In genomic region chr10:127801612-127802011, GRCm38 (mm10) we compare ENCODE assay signal across 35 mouse cellular contexts. TPM values are rescaled to one million over a fixed set of nuclear protein-coding genes. Genes with fewer than 3 reads are reported as not detected.
DNase-seq lines count a peak whose midpoint lies in the region; ATAC-seq and TF ChIP-seq lines count a peak whose summit lies in the region.
"Had no signal": no experiment of that assay in that cellular context is flagged by ENCODE, and none has a peak within 500 bp of the region (broad histone marks: within the 10 kb centered on the region; RNA-seq: fewer than 3 reads in every experiment).

No protein-coding gene starts in this region.

- H3K27ac ChIP-seq in heart, embryonic 10.5 days: no peak overlapping the region
- H3K27ac ChIP-seq in kidney, adult 2 months (ENCODE audit: insufficient read depth, low read depth, low read length): peak overlapping the region; percentile 91
- no peak overlapping the region for H3K27ac ChIP-seq in stomach, postnatal 0 days (replicated peaks)
- H3K27ac ChIP-seq: embryonic facial prominence, embryonic 10.5 days; embryonic facial prominence, embryonic 13.5 days; forebrain, embryonic 10.5 days; forebrain, embryonic 13.5 days; heart, embryonic 13.5 days; hindbrain, embryonic 14.5 days had no signal

- no peak for TF ChIP-seq POLR2A in kidney, adult 2 months (IDR thresholded peaks at IDR 0.05; ENCODE audit: low read depth, low read length)

- TF ChIP-seq EP300 in stomach, postnatal 0 days (optimal IDR thresholded peaks at IDR 0.05): no peak

- H3K36me3 ChIP-seq in heart, embryonic 10.5 days: no peaks in the 10 kb centered on the region
- H3K36me3 ChIP-seq in kidney, adult 2 months (ENCODE audit: control insufficient read depth, insufficient read depth, low read length): no peaks in the 10 kb centered on the region
- no peaks in the 10 kb centered on the region for H3K36me3 ChIP-seq in stomach, postnatal 0 days (ENCODE audit: control insufficient read depth, insufficient read depth, low read length)
- H3K36me3 ChIP-seq: embryonic facial prominence, embryonic 10.5 days; embryonic facial prominence, embryonic 13.5 days; forebrain, embryonic 10.5 days; heart, embryonic 13.5 days had no signal

- WGBS in heart, embryonic 10.5 days: 83% methylated on average over 2 of the region's 2 CpGs
- 40% methylated on average over 2 of the region's 2 CpGs for WGBS in kidney, adult 2 months
- 71% methylated on average over 2 of the region's 2 CpGs for WGBS in stomach, postnatal 0 days

- peak; percentile 62 for DNase-seq in heart, adult 11 months
- no peak for DNase-seq in heart, embryonic 10.5 days (ENCODE audit: low spot score)
- peak; percentile 47 for DNase-seq in kidney, adult 2 months
- DNase-seq in kidney, postnatal 4 days: no peak
- peak; percentile 33 to 42 for DNase-seq in kidney, postnatal 36 days
- no peak for DNase-seq in kidney, postnatal 14 days
- no peak for DNase-seq in stomach, postnatal 0 days (ENCODE audit: low spot score)
- no peak for DNase-seq in layer of hippocampus, adult 18-20 months (ENCODE audit: low spot score in 2 of 2)
- DNase-seq: adrenal gland, adult 8-10 months; adrenal gland, postnatal 25 days; cerebellum, adult 11-12 months; cerebellum, adult 8-10 months; cerebellum, postnatal 10 days; cerebellum, postnatal 36 days; embryo, embryonic 11 days; gastrocnemius, postnatal 14 days; heart, adult 18-20 months; heart, postnatal 14 days; heart, postnatal 4 days had no signal

- H3K4me2 ChIP-seq in stomach, postnatal 0 days (replicated peaks; ENCODE audit: low read depth): no peak overlapping the region
- H3K4me2 ChIP-seq: embryonic facial prominence, embryonic 13.5 days; forebrain, embryonic 13.5 days; heart, embryonic 13.5 days; hindbrain, embryonic 14.5 days had no signal

- no peak overlapping the region for H3K9ac ChIP-seq in stomach, postnatal 0 days (ENCODE audit: low read length)
- H3K9ac ChIP-seq: embryonic facial prominence, embryonic 13.5 days; forebrain, embryonic 13.5 days; heart, embryonic 13.5 days; hindbrain, embryonic 14.5 days had no signal

- ATAC-seq in stomach, postnatal 0 days (ENCODE audit: low FRiP score, low TSS enrichment): 0 out of 2 replicates have a peak, but pooled peaks have one; percentile 24
- ATAC-seq: activated CD4-positive, CD25-positive, alpha-beta regulatory T cell, adult 4 months; forebrain, embryonic 13.5 days; forebrain, embryonic 16.5 days had no signal

- no peak for TF ChIP-seq CTCF in kidney, adult 2 months (conservative IDR thresholded peaks at IDR 0.05; ENCODE audit: insufficient read depth, insufficient read length, low read depth, low read length)
- no peak for TF ChIP-seq CTCF in stomach, postnatal 0 days (IDR thresholded peaks at IDR 0.05; ENCODE audit: low read depth)

- no peak overlapping the region for H3K4me3 ChIP-seq in heart, embryonic 10.5 days
- H3K4me3 ChIP-seq in kidney, adult 2 months (ENCODE audit: insufficient read depth, low read depth, low read length): peak overlapping the region; percentile 56
- no peak overlapping the region for H3K4me3 ChIP-seq in stomach, postnatal 0 days (ENCODE audit: low read depth, low read length)
- H3K4me3 ChIP-seq: embryonic facial prominence, embryonic 10.5 days; embryonic facial prominence, embryonic 13.5 days; erythroblast, embryonic 14.5 days; forebrain, embryonic 10.5 days; forebrain, embryonic 13.5 days; heart, embryonic 13.5 days had no signal

- H3K4me1 ChIP-seq in heart, embryonic 10.5 days: no peaks in the 10 kb centered on the region
- H3K4me1 ChIP-seq in kidney, adult 2 months (ENCODE audit: control insufficient read depth, insufficient read depth, low read length): peaks cover 8% of the 10 kb centered on the region; the same call in 1 of the 2 replicates
- H3K4me1 ChIP-seq in stomach, postnatal 0 days (replicated peaks; ENCODE audit: control insufficient read depth, insufficient read depth): no peaks in the 10 kb centered on the region
- H3K4me1 ChIP-seq: embryonic facial prominence, embryonic 10.5 days; embryonic facial prominence, embryonic 13.5 days; forebrain, embryonic 10.5 days; forebrain, embryonic 13.5 days; heart, embryonic 13.5 days had no signal

- H3K9me3 ChIP-seq in heart, embryonic 10.5 days: no peaks in the 10 kb centered on the region
- no peaks in the 10 kb centered on the region for H3K9me3 ChIP-seq in stomach, postnatal 0 days (ENCODE audit: control insufficient read depth, low read length)
- H3K9me3 ChIP-seq: embryonic facial prominence, embryonic 10.5 days; embryonic facial prominence, embryonic 13.5 days; forebrain, embryonic 10.5 days; heart, embryonic 13.5 days had no signal

- no peaks in the 10 kb centered on the region for H3K27me3 ChIP-seq in heart, embryonic 10.5 days (ENCODE audit: insufficient read depth, poor library complexity, severe bottlenecking)
- H3K27me3 ChIP-seq in kidney, adult 2 months (replicated peaks; ENCODE audit: control insufficient read depth, insufficient read depth, low read length): no peaks in the 10 kb centered on the region
- H3K27me3 ChIP-seq in stomach, postnatal 0 days (ENCODE audit: control insufficient read depth, insufficient read depth, low read length): no peaks in the 10 kb centered on the region
- H3K27me3 ChIP-seq: embryonic facial prominence, embryonic 13.5 days; forebrain, embryonic 13.5 days; heart, embryonic 13.5 days had no signal

RNA-seq across cellular contexts. Expression of gene Rdh16, which starts 0.7 kb away (rescaled TPM):
- polyA plus RNA-seq in heart, embryonic 10.5 days (2016; fragmentation: Nextera tagmentation; extraction: Ambion mirVana): not detected in 2 replicates
- polyA plus RNA-seq in kidney, adult 2 months (2012; rRNA removed): 61.2 and 67.5 TPM in 2 replicates
- polyA plus RNA-seq in stomach, postnatal 0 days (2015; fragmentation: Nextera tagmentation; extraction: Ambion mirVana): 1.0 and 1.5 TPM in 2 replicates
- total RNA-seq in layer of hippocampus, adult 18-20 months (2021): under 1 TPM in 1 of 2 experiments, not detected in 1; 0.35 TPM
- total RNA-seq: gastrocnemius, postnatal 14 days; heart, postnatal 14 days; heart, postnatal 4 days had no signal
- polyA plus RNA-seq: activated CD4-positive, CD25-positive, alpha-beta regulatory T cell, adult 4 months; brain, embryonic 14.5 days; embryonic facial prominence, embryonic 10.5 days; embryonic facial prominence, embryonic 13.5 days; erythroblast, embryonic 14.5 days; forebrain, embryonic 10.5 days; forebrain, embryonic 13.5 days; forebrain, embryonic 16.5 days; heart, embryonic 13.5 days; heart, embryonic 16.5 days; hindbrain, embryonic 11.5 days; hindbrain, embryonic 14.5 days had no signal

RNA-seq across cellular contexts. Expression of gene Rdh9, which starts 25.4 kb away (rescaled TPM):
- 0.06 and 0.19 TPM in 2 replicates for polyA plus RNA-seq in heart, embryonic 10.5 days (2016; fragmentation: Nextera tagmentation; extraction: Ambion mirVana)
- polyA plus RNA-seq in kidney, adult 2 months (2012; rRNA removed): 0.10 and 0.13 TPM in 2 replicates
- polyA plus RNA-seq in stomach, postnatal 0 days (2015; fragmentation: Nextera tagmentation; extraction: Ambion mirVana): not detected in 2 replicates
- under 1 TPM; 0.35 to 0.43 TPM for total RNA-seq in layer of hippocampus, adult 18-20 months (2021)
- total RNA-seq: adrenal gland, postnatal 25 days; gastrocnemius, adult 18-20 months; heart, adult 18-20 months; heart, postnatal 14 days had no signal
- polyA plus RNA-seq: embryonic facial prominence, embryonic 10.5 days; erythroblast, embryonic 14.5 days; hindbrain, embryonic 11.5 days had no signal

RNA-seq across cellular contexts. Expression of gene Rdh16f1, which starts 42.0 kb away (rescaled TPM):
- not detected in 2 replicates for polyA plus RNA-seq in heart, embryonic 10.5 days (2016; fragmentation: Nextera tagmentation; extraction: Ambion mirVana)
- 2.1 and 2.3 TPM in 2 replicates for polyA plus RNA-seq in kidney, adult 2 months (2012; rRNA removed)
- polyA plus RNA-seq in stomach, postnatal 0 days (2015; fragmentation: Nextera tagmentation; extraction: Ambion mirVana): 0.67 and 0.69 TPM in 2 replicates
- not detected for total RNA-seq in layer of hippocampus, adult 18-20 months (2021)
- total RNA-seq: ES-E14 had no signal
- polyA plus RNA-seq: cortical plate, adult 2 months; embryonic facial prominence, embryonic 13.5 days; erythroblast, embryonic 14.5 days; forebrain, embryonic 10.5 days; forebrain, embryonic 13.5 days; forebrain, embryonic 16.5 days; heart, embryonic 13.5 days; heart, embryonic 16.5 days; hindbrain, embryonic 11.5 days; hindbrain, embryonic 14.5 days had no signal

RNA-seq across cellular contexts. Expression of gene Rdh1, which starts 42.1 kb away (rescaled TPM):
- 0.06 and 0.13 TPM in 2 replicates for polyA plus RNA-seq in heart, embryonic 10.5 days (2016; fragmentation: Nextera tagmentation; extraction: Ambion mirVana)
- 1.1 and 1.3 TPM in 2 replicates for polyA plus RNA-seq in kidney, adult 2 months (2012; rRNA removed)
- 0.19 and 0.23 TPM in 2 replicates for polyA plus RNA-seq in stomach, postnatal 0 days (2015; fragmentation: Nextera tagmentation; extraction: Ambion mirVana)
- under 1 TPM in 1 of 2 experiments, not detected in 1; 0.15 TPM for total RNA-seq in layer of hippocampus, adult 18-20 months (2021)
- total RNA-seq: gastrocnemius, adult 18-20 months had no signal
- polyA plus RNA-seq: erythroblast, embryonic 14.5 days; forebrain, embryonic 10.5 days; forebrain, embryonic 13.5 days; forebrain, embryonic 16.5 days; heart, embryonic 13.5 days; heart, embryonic 16.5 days; hindbrain, embryonic 14.5 days had no signal

RNA-seq across cellular contexts. Expression of gene Rdh19, which starts 48.1 kb away (rescaled TPM):
- polyA plus RNA-seq in heart, embryonic 10.5 days (2016; fragmentation: Nextera tagmentation; extraction: Ambion mirVana): not detected in 2 replicates
- 1.6 and 2.0 TPM in 2 replicates for polyA plus RNA-seq in kidney, adult 2 months (2012; rRNA removed)
- polyA plus RNA-seq in stomach, postnatal 0 days (2015; fragmentation: Nextera tagmentation; extraction: Ambion mirVana): not detected in 2 replicates
- total RNA-seq in layer of hippocampus, adult 18-20 months (2021): not detected
- total RNA-seq: adrenal gland, postnatal 25 days; ES-E14; gastrocnemius, adult 18-20 months; gastrocnemius, postnatal 14 days; gastrocnemius, postnatal 4 days; heart, adult 18-20 months; heart, postnatal 14 days; heart, postnatal 4 days had no signal
- polyA plus RNA-seq: activated CD4-positive, CD25-positive, alpha-beta regulatory T cell, adult 4 months; brain, embryonic 14.5 days; cortical plate, adult 2 months; embryonic facial prominence, embryonic 10.5 days; embryonic facial prominence, embryonic 13.5 days; erythroblast, embryonic 14.5 days; forebrain, embryonic 10.5 days; forebrain, embryonic 13.5 days; forebrain, embryonic 16.5 days; heart, embryonic 13.5 days; heart, embryonic 16.5 days; hindbrain, embryonic 11.5 days; hindbrain, embryonic 14.5 days had no signal

Comparison
In these comparisons a context has a peak if more than half of its experiments do, and no peak if none do; other contexts are left out.
1. DNase-seq: peak in heart, adult 11 months (single experiment), kidney, adult 2 months (single experiment) and kidney, postnatal 36 days (2 of 2); none in heart, embryonic 10.5 days (single experiment), kidney, postnatal 4 days (0 of 2), kidney, postnatal 14 days (single experiment), stomach, postnatal 0 days (single experiment) and layer of hippocampus, adult 18-20 months (0 of 2).
2. RNA of gene Rdh16, which starts 0.7 kb away (polyA plus RNA-seq): 61.2 to 67.5 TPM in kidney, adult 2 months; 1.0 to 1.5 TPM in stomach, postnatal 0 days and not detected in heart, embryonic 10.5 days; every median in the first group is over 10 times any median in the second.